Mouse (Mus musculus): ENCODE data around the gene Fan1. TPM values are rescaled to one million over a fixed set of nuclear protein-coding genes. Genes with fewer than 3 reads are reported as not detected.

The Fan1 gene
- 5.4 and 5.7 TPM in 2 replicates for polyA plus RNA-seq (2015; fragmentation: Nextera tagmentation; extraction: Ambion mirVana)

GRCm38 (mm10) chr7:64373830-64374562 lies at the start of gene Fan1:
Gene Fan1 (minus strand): TSS chr7:64374095.
- 3% methylated on average over 27 of the region's 27 CpGs for WGBS
- Histone ChIP-seq H3K9ac (ENCODE audit: low read length) (peak within 1 kb of the TSS; percentile 77), H3K27me3 (ENCODE audit: control insufficient read depth, insufficient read depth, low read length) (no peaks in the 10 kb centered on the region), H3K36me3 (ENCODE audit: control insufficient read depth, insufficient read depth, low read length) (peaks cover 24% of the 10 kb centered on the region), H3K9me3 (replicated peaks; ENCODE audit: control insufficient read depth, low read length) (no peaks in the 10 kb centered on the region), H3K4me2 (ENCODE audit: low read depth, low read length) (peak within 1 kb of the TSS; percentile 89), H3K4me3 (replicated peaks; ENCODE audit: low read length) (peak within 1 kb of the TSS; percentile 57), H3K4me1 (ENCODE audit: control insufficient read depth, insufficient read depth, low read length) (peaks cover 2% of the 10 kb centered on the region; the same call in 1 of the 2 replicates), H3K27ac (ENCODE audit: low read length) (peak within 1 kb of the TSS; percentile 93)
- peak; percentile 97 for ATAC-seq (ENCODE audit: insufficient read depth, low FRiP score)

- Histone ChIP-seq H3K36me3 (ENCODE audit: control insufficient read depth, insufficient read depth, low read length) (no peaks in the 10 kb centered on the region), H3K9ac (ENCODE audit: low read length) (no peak overlapping the region), H3K27me3 (ENCODE audit: control insufficient read depth, insufficient read depth, low read length) (no peaks in the 10 kb centered on the region), H3K4me1 (ENCODE audit: control insufficient read depth, insufficient read depth, low read length) (no peaks in the 10 kb centered on the region), H3K4me2 (ENCODE audit: low read depth, low read length) (no peak overlapping the region), H3K4me3 (replicated peaks; ENCODE audit: low read length) (no peak overlapping the region), H3K9me3 (replicated peaks; ENCODE audit: control insufficient read depth, low read length) (no peaks in the 10 kb centered on the region), H3K27ac (ENCODE audit: low read length) (no peak overlapping the region)
- no peak for ATAC-seq (ENCODE audit: insufficient read depth, low FRiP score)
- WGBS: 91% methylated on average over 8 of the region's 8 CpGs
Measured at GRCm38 (mm10) chr7:64403989-64404388, 30.1 kb upstream of the Fan1 start.

- Histone ChIP-seq H3K4me3 (replicated peaks; ENCODE audit: low read length) (no peak overlapping the region), H3K27me3 (ENCODE audit: control insufficient read depth, insufficient read depth, low read length) (no peaks in the 10 kb centered on the region), H3K4me1 (ENCODE audit: control insufficient read depth, insufficient read depth, low read length) (no peaks in the 10 kb centered on the region), H3K9me3 (replicated peaks; ENCODE audit: control insufficient read depth, low read length) (no peaks in the 10 kb centered on the region), H3K9ac (ENCODE audit: low read length) (no peak overlapping the region), H3K27ac (ENCODE audit: low read length) (no peak overlapping the region), H3K36me3 (ENCODE audit: control insufficient read depth, insufficient read depth, low read length) (no peaks in the 10 kb centered on the region), H3K4me2 (ENCODE audit: low read depth, low read length) (no peak overlapping the region)
- 95% methylated on average over 4 of the region's 4 CpGs for WGBS
- ATAC-seq (ENCODE audit: insufficient read depth, low FRiP score): no peak
Measured at GRCm38 (mm10) chr7:64402452-64402851, 28.6 kb upstream of the Fan1 start.

GRCm38 (mm10) chr7:64400725-64401124 lies 26.8 kb upstream of the Fan1 start:
- H3K4me3 ChIP-seq (replicated peaks; ENCODE audit: low read length): no peak overlapping the region
- H3K27ac ChIP-seq (ENCODE audit: low read length): no peak overlapping the region
- no peak overlapping the region for H3K4me2 ChIP-seq (ENCODE audit: low read depth, low read length)
- H3K4me1 ChIP-seq (ENCODE audit: control insufficient read depth, insufficient read depth, low read length): no peaks in the 10 kb centered on the region
- H3K27me3 ChIP-seq (ENCODE audit: control insufficient read depth, insufficient read depth, low read length): no peaks in the 10 kb centered on the region
- ATAC-seq (ENCODE audit: insufficient read depth, low FRiP score): no peak
- H3K9ac ChIP-seq (ENCODE audit: low read length): no peak overlapping the region
- H3K9me3 ChIP-seq (replicated peaks; ENCODE audit: control insufficient read depth, low read length): no peaks in the 10 kb centered on the region
- no peaks in the 10 kb centered on the region for H3K36me3 ChIP-seq (ENCODE audit: control insufficient read depth, insufficient read depth, low read length)
- 87% methylated on average over 1 of the region's 1 CpGs for WGBS

- Histone ChIP-seq H3K27me3 (ENCODE audit: control insufficient read depth, insufficient read depth, low read length) (no peaks in the 10 kb centered on the region), H3K9me3 (replicated peaks; ENCODE audit: control insufficient read depth, low read length) (no peaks in the 10 kb centered on the region), H3K27ac (ENCODE audit: low read length) (peak overlapping the region; percentile 90), H3K4me2 (ENCODE audit: low read depth, low read length) (peak overlapping the region; percentile 64), H3K4me3 (replicated peaks; ENCODE audit: low read length) (peak overlapping the region; percentile 93), H3K9ac (ENCODE audit: low read length) (peak overlapping the region; percentile 96), H3K4me1 (ENCODE audit: control insufficient read depth, insufficient read depth, low read length) (peaks cover 7% of the 10 kb centered on the region), H3K36me3 (ENCODE audit: control insufficient read depth, insufficient read depth, low read length) (0 out of 2 replicates have a peak, but pooled peaks cover 3% of the 10 kb centered on the region)
- under 1% methylated on average over 15 of the region's 15 CpGs for WGBS
- peak; percentile 65 for ATAC-seq (ENCODE audit: insufficient read depth, low FRiP score)
Measured at GRCm38 (mm10) chr7:64392819-64393151, 18.9 kb upstream of the Fan1 start.

- peak within 1 kb of the TSS; percentile 96 for H3K4me2 ChIP-seq (ENCODE audit: low read depth, low read length)
- H3K4me3 ChIP-seq (replicated peaks; ENCODE audit: low read length): peak within 1 kb of the TSS; percentile 93
- WGBS: under 1% methylated on average over 54 of the region's 54 CpGs
- H3K9me3 ChIP-seq (replicated peaks; ENCODE audit: control insufficient read depth, low read length): no peaks in the 10 kb centered on the region
- peaks cover 7% of the 10 kb centered on the region for H3K4me1 ChIP-seq (ENCODE audit: control insufficient read depth, insufficient read depth, low read length)
- H3K27ac ChIP-seq (ENCODE audit: low read length): peak within 1 kb of the TSS; percentile 90
- 0 out of 2 replicates have a peak, but pooled peaks cover 3% of the 10 kb centered on the region for H3K36me3 ChIP-seq (ENCODE audit: control insufficient read depth, insufficient read depth, low read length)
- H3K27me3 ChIP-seq (ENCODE audit: control insufficient read depth, insufficient read depth, low read length): no peaks in the 10 kb centered on the region
- peak within 1 kb of the TSS; percentile 96 for H3K9ac ChIP-seq (ENCODE audit: low read length)
- peak; percentile 99 for ATAC-seq (ENCODE audit: insufficient read depth, low FRiP score)
Measured at GRCm38 (mm10) chr7:64392122-64392818, 18.4 kb upstream of the Fan1 start, which contains the start of the genes Mphosph10 and Mcee. Gene Mphosph10 (minus strand): TSS chr7:64392268. Gene Mcee (plus strand): TSS chr7:64392607.

GRCm38 (mm10) chr7:64391479-64391878 lies 17.6 kb upstream of the Fan1 start:
- WGBS: 2% methylated on average over 8 of the region's 8 CpGs
- H3K4me2 ChIP-seq (ENCODE audit: low read depth, low read length): peak overlapping the region; percentile 96
- 0 out of 2 replicates have a peak, but pooled peaks cover 3% of the 10 kb centered on the region for H3K36me3 ChIP-seq (ENCODE audit: control insufficient read depth, insufficient read depth, low read length)
- H3K27ac ChIP-seq (ENCODE audit: low read length): peak overlapping the region; percentile 90; the same call in 1 of the 2 replicates
- ATAC-seq (ENCODE audit: insufficient read depth, low FRiP score): no peak
- no peaks in the 10 kb centered on the region for H3K27me3 ChIP-seq (ENCODE audit: control insufficient read depth, insufficient read depth, low read length)
- H3K9ac ChIP-seq (ENCODE audit: low read length): peak overlapping the region; percentile 85
- peak overlapping the region; percentile 93 for H3K4me3 ChIP-seq (replicated peaks; ENCODE audit: low read length)
- H3K9me3 ChIP-seq (replicated peaks; ENCODE audit: control insufficient read depth, low read length): no peaks in the 10 kb centered on the region
- H3K4me1 ChIP-seq (ENCODE audit: control insufficient read depth, insufficient read depth, low read length): peaks cover 7% of the 10 kb centered on the region

- Histone ChIP-seq H3K4me2 (ENCODE audit: low read depth, low read length) (peak overlapping the region; percentile 89), H3K4me1 (ENCODE audit: control insufficient read depth, insufficient read depth, low read length) (peaks cover 2% of the 10 kb centered on the region; the same call in 1 of the 2 replicates), H3K4me3 (replicated peaks; ENCODE audit: low read length) (peak overlapping the region; percentile 57), H3K27ac (ENCODE audit: low read length) (peak overlapping the region; percentile 93), H3K27me3 (ENCODE audit: control insufficient read depth, insufficient read depth, low read length) (no peaks in the 10 kb centered on the region), H3K36me3 (ENCODE audit: control insufficient read depth, insufficient read depth, low read length) (peaks cover 17% of the 10 kb centered on the region), H3K9ac (ENCODE audit: low read length) (peak overlapping the region; percentile 77), H3K9me3 (replicated peaks; ENCODE audit: control insufficient read depth, low read length) (no peaks in the 10 kb centered on the region)
- WGBS: 9% methylated on average over 18 of the region's 18 CpGs
- ATAC-seq (ENCODE audit: insufficient read depth, low FRiP score): no peak
Measured at GRCm38 (mm10) chr7:64373147-64373829, 607 bp downstream of the Fan1 start.
